Mouse (Mus musculus) heart, adult 2 months (tissue): ENCODE data around the gene Taf7l.

Experiments used
- CTCF ChIP-seq: fragments of 200-600 bp; IDR thresholded peaks from 2 replicates; pipeline ENCODE4 v1.8.1; 2022; ENCODE audit warnings: antibody characterized with exemption, mild to moderate bottlenecking, moderate library complexity
- EP300 ChIP-seq: fragments of 200-500 bp; IDR thresholded peaks from 2 replicates; pipeline ENCODE4 v1.6.1; 2011; ENCODE audit warnings: low read depth, low read length, control low read depth; ENCODE audit not compliant: insufficient read depth
- POLR2A ChIP-seq: fragments of 200-500 bp; IDR thresholded peaks from 2 replicates; pipeline ENCODE4 v1.6.1; 2011; ENCODE audit warnings: mild to moderate bottlenecking, low read depth, low read length, control low read depth; ENCODE audit not compliant: insufficient read depth

- no peak for TF ChIP-seq POLR2A
- no peak for TF ChIP-seq CTCF
- no peak for TF ChIP-seq EP300
Observed at GRCm38 (mm10) chrX:134500651-134501050, 24.4 kb upstream of the Taf7l start.
